Mouse (Mus musculus) left cerebral cortex, postnatal 14 days (tissue): Measurements from ENCODE around the gene Col5a1. TPM values are rescaled to one million over a fixed set of nuclear protein-coding genes. Genes with fewer than 3 reads are reported as not detected.

ENCODE experiments used
- DNase-seq, 2 experiments: peaks; one replicate each; pipeline ENCODE4 v3.0.0; 2021 to 2022; ENCODE audit warnings: low spot score in 2 of 2, mixed read lengths in 1 of 2
- intact Hi-C: fragments of 180-260 bp; cut with DNase I; formaldehyde crosslinking; loops from one replicate; pipeline ENCODE4 v1.15.1; 2025
- total RNA-seq, 2 experiments: library from RNA; stranded (reverse); gene quantifications; 2 replicates each; pipeline ENCODE4 v1.2.3; 2021

Col5a1 gene
- total RNA-seq, 2 experiments from 2014 or later = 10.8 to 13.3 TPM

DNA sequence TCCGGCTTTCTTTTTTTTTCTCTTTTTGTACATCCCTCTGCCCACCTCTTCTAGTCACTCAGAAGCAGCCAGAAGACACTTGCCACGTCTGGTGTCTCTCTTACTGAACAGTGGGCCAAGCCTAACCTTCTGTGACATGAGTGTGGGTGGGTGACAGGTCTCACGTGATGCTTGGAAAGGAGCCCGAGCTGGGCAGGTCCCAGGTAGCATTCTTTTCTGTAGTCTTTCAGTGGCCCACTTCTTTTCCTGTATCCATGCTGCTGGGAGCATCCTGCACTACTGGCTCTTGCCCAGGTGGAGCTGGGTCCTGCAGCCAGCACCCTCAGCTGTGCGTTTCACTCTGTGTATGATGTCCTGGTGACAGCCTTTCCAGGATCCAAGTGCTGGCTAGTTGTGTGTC lies 8.2 kb upstream of the Col5a1 start:
- DNase-seq = no peak
- intact Hi-C loops = no loop called here

DNA sequence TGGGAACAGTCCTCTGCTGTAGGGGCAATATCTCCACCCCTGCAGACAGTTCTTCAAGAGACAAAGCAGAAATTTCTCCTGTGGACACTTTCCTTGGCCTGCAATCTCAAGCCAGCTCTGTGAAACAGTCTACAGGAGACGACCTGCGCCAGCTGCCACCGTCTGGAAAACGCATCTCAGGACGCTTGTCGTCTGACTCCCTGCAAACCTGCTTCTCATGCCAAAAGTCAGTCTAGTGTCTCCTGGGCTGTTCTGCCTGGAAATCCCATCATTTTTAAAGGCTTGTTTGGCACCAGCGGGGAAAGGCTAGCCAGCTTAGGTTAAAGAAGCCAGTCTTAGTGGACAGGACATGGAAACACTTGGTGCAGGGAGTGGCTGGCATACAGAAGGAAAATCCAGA lies 2.9 kb upstream of the Col5a1 start:
- intact Hi-C loops = loop anchor here (10.0 kb wide), 1 partner anchor 328 kb away; no protein-coding TSS in a partner anchor
- no peak for DNase-seq

DNA sequence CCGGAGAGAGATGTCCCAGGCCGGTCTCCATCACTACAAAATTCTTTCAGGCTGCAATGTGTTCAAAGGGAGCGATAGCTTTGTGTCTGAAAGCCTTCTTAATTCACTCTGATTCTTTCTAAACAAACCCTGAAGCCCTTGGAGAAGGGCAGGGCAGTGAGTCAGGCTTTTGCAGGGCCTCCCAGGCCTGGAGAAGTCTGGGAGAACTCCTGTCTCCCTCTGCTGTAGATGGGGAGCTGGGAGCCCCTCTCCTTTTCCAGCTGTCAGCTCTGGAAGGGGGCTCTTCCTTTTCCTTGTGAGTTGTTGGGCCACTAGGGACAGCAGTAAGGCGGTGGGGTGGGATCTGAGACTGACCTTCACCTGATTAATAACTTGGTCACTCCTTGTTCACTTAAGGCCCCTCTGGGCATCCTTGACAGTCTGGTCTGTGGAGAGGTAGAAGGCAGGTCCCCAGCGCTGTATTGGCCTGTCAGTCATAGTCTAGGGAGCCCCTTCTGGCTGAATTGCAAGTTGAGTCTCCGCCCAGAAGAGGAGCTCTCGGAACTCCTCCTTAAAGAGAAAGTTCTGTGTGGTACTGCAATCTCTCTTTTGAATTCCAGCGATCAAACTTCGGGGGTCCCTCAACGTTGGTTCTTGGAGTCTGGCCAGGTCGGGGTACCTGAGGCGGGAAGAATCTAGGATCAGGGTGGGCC lies 623 bp upstream of the Col5a1 start:
- peak in 1 of 2 experiments; percentile 38 for DNase-seq
- intact Hi-C loops = loop anchor here (2.0 to 10.0 kb wide), 2 partner anchors 113 to 331 kb away; no protein-coding TSS in a partner anchor

DNA sequence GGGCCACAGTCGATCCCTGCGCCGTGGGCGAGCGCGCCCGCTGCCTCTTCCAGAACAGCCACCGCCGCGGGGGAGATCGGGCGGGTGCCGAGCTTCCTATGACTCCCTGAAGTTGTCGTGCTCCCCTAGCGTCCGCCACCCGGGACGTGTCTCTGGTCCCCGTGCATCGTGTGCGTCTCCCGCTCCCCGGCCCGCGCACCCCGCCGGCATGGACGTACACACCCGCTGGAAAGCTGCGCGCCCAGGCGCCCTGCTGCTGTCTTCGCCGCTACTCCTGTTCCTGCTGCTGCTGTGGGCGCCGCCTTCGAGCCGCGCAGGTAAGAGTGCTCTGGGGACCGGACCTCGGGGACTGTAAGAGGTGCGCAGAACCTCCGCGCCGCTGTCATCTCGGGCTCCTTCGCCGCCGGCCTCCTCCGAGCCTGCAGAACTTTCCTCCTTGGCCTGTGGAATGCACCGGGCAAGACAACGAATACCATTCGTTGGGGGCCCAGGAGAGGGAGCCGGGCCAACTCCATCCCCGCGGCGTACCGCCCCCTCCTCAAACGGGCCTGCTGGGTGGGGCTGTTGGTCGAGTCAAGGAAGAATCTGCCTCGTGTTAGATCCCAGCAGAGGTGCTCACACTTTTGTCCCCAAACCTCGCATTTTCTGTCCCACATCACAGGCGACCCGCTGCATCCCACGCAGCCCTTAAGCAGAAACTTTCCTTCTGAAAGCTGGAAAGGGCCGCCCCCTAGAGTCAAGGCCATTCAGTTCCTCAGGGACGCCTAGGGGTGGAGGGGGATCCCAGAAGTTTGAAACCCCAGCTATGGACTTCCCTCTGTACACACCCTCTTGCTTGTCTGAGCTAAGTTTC lies 609 bp downstream of the Col5a1 start:
- intact Hi-C loops = loop anchor here (2.0 to 10.0 kb wide), 2 partner anchors 114 to 332 kb away; no protein-coding TSS in a partner anchor
- DNase-seq = no peak

DNA sequence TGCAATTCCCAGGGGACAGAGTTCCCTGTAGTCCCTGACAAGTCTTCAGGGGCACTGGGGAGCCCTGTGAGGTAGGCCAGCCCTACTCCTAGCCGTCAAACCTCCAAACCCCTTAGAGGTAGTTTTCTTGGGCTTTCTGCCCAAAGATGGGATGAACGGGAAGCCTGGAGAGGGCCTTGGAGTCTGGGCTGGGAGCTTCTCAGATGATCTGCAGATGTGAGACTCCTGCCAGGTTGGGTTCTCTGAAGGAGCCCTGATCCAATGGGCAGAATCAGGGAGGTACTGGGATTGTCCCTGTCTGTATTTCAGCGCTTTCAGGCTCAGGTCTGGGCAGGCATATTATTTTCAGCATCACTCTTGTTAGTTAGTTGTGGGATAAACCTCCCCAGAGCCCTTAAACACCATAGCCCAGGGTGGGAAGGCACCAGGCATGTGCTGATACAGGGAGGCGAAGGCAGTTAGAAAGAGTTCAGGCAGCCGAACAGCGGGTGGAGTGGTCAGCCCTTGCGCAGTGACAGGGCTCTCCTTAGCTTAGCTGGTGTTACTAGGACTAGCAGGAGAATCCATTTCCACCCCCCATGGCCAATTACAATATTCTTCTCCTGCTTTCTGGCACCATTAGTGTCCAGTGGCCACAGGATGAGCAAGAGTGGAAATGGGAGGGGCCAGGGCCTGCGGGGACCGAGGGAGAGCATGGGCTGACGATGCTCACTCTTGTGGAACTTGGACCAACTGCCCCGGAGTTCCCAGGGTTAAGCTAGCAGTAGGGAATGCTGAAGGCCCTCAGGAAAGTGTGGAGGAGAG lies 1.4 kb downstream of the Col5a1 start:
- intact Hi-C loops = loop anchor here (2.0 to 10.0 kb wide), 2 partner anchors 115 to 333 kb away; no protein-coding TSS in a partner anchor
- no peak for DNase-seq

DNA sequence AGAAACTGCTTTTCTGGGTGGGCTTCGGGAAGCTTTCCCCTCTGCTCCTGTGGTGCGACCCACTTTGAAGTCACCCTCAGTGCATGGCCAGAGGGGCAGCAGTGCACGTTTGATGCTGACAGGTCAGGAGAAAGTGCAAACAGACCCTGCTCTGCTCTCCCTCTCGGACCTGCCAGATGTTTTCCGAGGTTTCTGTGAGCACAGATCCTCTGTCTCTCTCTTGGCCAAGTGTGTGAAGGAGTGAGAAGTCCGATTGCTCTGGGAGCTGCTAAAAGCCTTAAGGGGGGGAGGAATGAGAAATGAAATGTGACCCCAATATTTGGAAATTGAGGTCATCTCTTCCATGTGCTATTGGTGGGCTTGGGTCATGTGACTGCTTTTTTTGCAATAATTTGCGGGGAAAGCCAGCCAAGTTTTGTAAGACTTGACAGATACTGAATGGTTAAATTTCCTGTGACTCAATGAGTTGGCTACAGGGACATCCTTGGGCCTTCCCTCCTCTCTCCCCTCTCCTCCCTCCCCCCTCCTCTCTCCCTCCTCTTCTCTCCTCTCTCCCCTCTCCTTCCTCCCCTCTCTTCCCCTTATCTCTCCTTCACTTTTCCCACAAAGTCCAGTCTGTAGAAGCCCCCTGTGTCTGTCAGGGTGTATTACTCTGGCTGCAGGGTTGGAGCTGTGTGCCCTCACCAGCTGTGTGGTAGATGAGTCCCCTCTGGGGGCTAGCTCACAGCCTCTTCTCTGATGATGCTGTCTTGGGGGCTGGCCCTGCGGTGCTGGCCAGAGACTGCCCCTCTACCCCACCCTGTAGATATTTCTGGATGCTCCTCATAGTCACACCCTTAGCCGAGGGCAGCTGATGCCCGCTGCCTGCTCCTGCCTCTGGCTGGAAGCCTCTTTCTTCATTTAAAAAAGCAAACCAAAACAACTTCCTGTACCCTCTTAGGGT lies 2.6 kb downstream of the Col5a1 start:
- intact Hi-C loops = loop anchor here (10.0 kb wide), 1 partner anchor 334 kb away; no protein-coding TSS in a partner anchor
- DNase-seq = no peak

DNA sequence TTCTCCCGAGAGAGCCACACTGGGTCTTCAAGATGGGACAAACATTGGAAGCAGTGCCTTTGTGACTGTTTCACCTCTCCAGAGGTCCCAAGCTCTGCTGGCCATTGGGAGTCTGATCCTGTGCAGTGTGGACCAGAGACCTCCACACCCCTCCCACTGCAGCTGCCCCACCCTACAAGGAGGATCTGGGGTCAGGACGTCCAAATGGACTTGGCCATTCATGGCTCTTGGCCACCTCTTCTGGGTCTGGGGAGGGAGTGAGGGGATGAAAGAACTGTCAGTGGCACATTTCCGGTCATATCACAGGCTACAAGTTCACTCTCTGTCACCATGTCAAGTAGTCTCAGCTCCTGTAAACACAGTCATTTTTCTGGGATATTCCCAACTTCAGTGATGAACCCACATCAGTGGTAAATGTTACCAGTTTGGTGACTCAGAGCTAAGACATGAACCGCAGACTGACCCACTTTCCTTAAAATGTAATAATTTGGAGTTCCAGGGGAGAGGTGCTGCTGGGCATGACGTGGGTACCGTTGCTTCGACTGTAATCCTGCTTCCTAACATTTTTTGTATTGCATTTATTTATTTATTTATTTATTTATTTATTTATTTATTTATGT lies 5.8 kb downstream of the Col5a1 start:
- DNase-seq = no peak
- intact Hi-C loops = no loop called here

DNA sequence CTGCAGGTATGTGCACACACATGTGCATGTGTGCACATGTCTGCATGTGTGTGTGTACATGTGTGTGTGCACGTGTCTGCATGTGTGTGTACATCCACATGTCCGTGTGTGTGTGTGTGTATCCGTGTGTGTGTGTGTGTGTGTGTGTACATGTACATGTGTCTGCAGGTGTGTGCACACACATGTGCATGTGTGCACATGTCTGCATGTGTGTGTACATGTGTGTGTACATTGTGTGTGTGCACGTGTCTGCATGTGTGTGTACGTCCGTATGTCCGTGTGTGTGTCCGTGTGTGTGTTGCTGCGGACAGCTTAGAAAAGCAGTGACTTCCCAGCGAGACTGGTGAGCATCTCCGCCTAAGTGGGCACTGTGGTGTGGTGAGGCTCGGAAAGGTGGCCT lies 6.8 kb downstream of the Col5a1 start:
- intact Hi-C loops = no loop called here

DNA sequence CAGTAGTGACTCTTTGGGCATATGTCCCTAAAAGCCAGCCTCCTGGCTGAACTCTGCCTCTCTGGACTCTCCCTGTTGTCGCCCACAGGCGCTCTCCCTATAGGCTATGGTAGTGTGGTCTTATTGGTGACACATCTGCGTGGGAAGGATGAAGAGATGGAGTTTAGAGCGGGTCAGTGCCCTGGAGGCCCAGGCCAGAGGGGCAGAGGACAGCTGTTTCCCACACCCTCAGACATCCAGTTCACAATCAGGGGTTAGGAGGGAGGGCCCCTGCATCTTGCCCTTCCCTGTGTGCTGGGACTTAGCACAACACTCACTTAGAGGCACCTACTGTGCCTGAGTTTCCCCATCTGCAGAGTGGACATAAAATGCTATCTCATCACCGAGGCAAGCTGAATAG lies 8.8 kb downstream of the Col5a1 start:
- intact Hi-C loops = no loop called here
- no peak for DNase-seq

More for the DNA sequence above, 6.8 kb downstream of the Col5a1 start:
- no peak for DNase-seq

DNA sequence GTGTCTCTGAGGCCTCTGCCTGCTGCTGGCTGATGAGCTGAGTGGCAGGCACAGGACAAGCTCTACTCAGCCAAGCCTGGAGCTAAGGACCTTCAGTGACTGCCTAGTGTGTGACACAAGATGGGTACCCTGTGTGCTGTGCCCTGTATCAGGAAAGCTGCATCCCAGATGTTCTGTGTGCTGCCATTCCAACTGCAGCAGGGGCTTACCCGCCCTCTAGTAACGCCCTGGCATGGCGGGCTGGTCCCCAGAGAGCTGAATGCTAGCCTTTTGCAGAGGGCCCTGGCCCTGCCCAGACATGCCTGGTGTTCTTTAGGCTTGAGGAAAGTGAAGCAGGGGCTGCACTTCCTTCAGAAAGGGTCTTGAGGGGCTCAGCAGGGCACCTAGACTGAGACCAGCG lies 9.4 kb downstream of the Col5a1 start:
- intact Hi-C loops = no loop called here
- DNase-seq = no peak

DNA sequence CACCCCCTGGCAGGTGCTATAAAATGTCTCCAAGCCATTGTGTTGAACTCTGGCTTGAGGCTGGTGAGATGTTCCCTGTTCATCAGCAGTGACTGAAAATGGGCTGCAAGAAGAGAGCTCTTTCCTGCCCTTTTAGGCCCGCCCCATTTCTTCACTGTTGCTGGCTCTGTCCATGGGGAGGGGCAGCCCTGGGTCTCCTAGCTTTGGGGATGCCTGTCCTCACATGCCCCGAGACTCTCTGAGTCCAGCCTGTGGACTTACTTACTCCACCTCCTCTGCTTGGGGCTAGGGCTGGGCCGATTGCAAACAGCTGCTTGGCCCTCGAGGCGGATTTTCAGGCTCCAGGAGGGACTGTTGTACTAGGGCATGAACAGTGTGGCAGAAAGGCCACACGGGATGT lies 10.9 kb downstream of the Col5a1 start:
- no peak for DNase-seq
- intact Hi-C loops = no loop called here

DNA sequence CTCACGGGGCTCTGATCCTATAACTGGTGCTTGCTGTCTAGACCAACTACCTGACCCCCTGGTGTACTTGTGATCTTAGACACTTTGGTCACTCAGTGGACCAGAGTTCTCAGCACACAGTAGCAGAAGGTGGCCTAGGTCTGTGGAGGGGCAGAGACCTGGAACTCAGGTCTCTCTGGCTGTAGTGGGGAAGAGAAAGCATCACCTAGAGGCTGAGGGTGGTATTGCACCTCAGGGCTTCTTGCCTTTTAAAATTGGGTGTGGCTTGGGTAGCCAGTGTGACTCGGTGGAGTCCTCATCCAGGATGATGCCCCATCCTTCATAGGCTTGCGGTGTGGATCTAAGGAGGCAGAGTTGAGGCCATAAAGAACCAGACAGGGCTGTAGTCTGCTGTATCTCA lies 13.7 kb downstream of the Col5a1 start:
- intact Hi-C loops = no loop called here
- no peak for DNase-seq

DNA sequence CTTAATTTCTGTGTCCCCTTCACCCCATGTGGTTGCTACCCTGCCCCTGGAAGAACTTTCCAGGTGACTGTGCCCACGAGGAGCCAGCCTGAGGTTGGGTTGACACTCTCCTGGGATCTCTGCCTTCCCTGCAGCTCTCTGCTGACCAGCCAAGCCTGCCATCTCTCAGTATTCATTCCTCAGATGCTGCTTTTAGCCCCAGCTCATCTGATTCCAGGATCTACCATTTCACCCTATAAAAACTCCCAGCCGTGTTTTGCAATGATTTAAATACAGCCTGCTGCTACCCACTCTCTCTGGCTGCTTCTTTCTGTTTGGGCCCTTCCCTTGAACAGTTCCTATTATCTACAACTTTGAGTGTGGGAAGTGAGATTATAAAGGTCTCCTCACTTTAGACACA lies 14.9 kb downstream of the Col5a1 start:
- DNase-seq = peak in 1 of 2 experiments; percentile 47
- intact Hi-C loops = no loop called here

DNA sequence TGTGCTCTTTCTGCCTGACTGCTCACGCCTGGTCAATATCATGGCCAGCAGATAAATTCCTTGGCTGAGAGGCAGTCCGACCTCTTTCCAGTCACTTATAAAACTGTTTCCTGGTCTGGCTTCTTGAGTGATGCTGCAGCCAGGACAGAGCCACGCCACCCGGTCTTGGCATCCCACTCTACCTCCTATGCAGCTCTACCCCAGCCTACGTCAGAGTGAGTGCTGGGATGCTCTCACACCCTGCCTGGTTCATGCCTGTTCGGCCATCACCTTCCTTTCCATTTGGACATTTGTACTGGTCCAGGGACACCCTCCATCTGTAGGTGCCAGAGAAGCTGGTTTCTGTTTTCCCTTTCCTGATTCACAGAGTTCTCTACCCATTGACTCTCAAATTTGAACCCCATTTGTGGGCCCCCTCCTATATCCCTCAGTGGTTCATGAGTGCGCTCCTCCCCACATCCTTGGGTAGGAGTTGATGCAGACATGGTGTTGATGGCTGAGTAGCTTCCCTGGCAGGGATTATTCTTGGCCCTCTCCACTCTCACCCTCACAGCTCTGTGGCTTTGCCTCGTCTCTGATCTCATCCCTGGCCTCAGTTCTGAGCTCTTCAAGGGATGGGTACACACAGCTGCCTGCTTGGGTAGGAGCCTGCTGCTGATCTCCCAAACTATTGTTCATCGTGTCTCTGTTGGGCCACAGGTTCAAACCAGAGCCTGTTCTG lies 15.5 kb downstream of the Col5a1 start:
- intact Hi-C loops = no loop called here
- no peak for DNase-seq

DNA sequence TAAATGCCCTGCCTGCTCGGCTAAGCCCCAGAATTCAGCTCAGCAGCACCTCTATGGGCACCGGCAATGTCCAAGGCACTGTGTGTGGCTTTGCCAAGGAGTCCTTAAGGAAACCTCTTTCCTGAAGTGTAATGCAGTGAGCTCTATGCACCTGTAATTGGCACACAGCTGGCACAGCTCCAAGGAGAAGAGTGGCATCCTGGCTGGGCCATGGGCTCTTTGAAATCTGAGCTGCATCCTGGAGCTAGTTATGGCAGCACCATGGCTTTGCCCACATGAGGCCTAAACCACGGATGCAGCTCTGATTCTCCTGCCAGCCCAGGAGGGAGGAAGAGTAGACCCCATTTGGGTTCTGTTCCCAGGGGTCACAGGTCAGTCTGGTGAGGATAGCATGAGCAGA lies 16.1 kb downstream of the Col5a1 start:
- intact Hi-C loops = no loop called here
- DNase-seq = no peak

DNA sequence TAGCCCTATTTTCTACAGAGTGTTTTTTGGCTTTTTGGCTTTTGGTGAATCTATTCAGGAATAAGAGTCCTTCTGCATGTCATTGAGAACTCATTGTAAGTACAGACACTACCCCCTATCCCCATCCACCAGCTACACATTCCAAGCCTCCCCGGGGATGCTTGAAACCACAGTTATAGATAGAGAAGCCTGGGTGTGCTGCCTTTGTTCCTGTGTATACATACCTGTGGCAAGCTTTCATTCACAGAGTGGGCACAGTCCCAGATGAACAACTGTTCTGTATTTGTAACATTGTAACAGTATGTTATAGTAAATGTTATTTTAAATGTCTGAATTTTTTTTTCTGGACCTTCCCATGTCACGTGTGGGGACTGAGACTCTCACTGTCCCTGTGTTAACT lies 19.2 kb downstream of the Col5a1 start:
- intact Hi-C loops = no loop called here
- no peak for DNase-seq

DNA sequence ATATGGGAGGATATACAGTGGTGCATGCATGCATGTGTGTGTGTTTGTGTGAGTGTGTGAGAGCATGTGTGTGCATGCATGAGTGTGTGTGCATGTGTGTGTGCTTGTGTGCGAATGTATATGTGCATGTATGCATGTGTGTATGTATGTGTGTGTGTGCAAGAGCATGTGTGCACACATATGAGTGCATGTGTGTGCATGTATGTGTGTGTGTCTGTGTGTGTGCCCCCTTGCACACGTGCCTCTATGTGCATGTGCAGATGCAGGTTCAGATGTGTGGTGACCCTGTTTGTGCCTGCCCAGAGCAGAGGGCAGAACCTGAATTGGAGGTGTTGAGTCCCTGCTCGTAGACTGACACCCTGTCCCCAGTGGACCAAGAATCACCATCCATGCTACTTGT lies 24.3 kb downstream of the Col5a1 start:
- intact Hi-C loops = no loop called here
- no peak for DNase-seq
